In genomic region chr7:82112046-82112445, GRCm38 (mm10) we compare ENCODE assay signal across 29 mouse cellular contexts.
DNase-seq lines count a peak whose midpoint lies in the region; ATAC-seq and TF ChIP-seq lines count a peak whose summit lies in the region.
"Had no signal": no experiment of that assay in that cellular context is flagged by ENCODE, and none has a peak within 500 bp of the region (broad histone marks: within the 10 kb centered on the region; RNA-seq: fewer than 3 reads in every experiment).

No protein-coding gene starts in this region.

- no peak for ATAC-seq in embryonic facial prominence, embryonic 11.5 days (replicated peaks; ENCODE audit: insufficient number of reproducible peaks, low FRiP score, low TSS enrichment, low read depth)
- ATAC-seq: forebrain, embryonic 14.5 days; forebrain, postnatal 0 days; hindbrain, postnatal 0 days; inflammation-experienced regulatory T-cells, adult 6 months; intestine, embryonic 16.5 days; Patski had no signal

- no peak overlapping the region for H3K9ac ChIP-seq in heart, adult 2 months (ENCODE audit: low read depth, low read length)
- H3K9ac ChIP-seq in embryonic facial prominence, embryonic 11.5 days (replicated peaks; ENCODE audit: low read length) = no peak overlapping the region
- H3K9ac ChIP-seq: embryonic facial prominence, embryonic 12.5 days; embryonic facial prominence, embryonic 15.5 days; forebrain, postnatal 0 days; heart, embryonic 13.5 days; hindbrain, embryonic 14.5 days had no signal

- DNase-seq in cerebellum, postnatal 14 days = peak; percentile 26 to 33
- no peak for DNase-seq in cerebellum, adult 11 months
- peak; percentile 62 for DNase-seq in heart, adult 11 months
- DNase-seq in heart, adult 2 months = no peak
- DNase-seq in embryonic facial prominence, embryonic 11.5 days (ENCODE audit: low spot score) = peak; percentile 24
- no peak for DNase-seq in ovary, adult 18-20 months (ENCODE audit: low spot score)
- DNase-seq: adrenal gland, postnatal 10 days; adrenal gland, postnatal 36 days; B cell, adult 2 months; cerebellum, adult 2 months; cerebellum, postnatal 25 days; forebrain, postnatal 0 days; gastrocnemius, adult 2 months; gastrocnemius, postnatal 14 days; heart, adult 18-20 months; heart, postnatal 14 days; heart, postnatal 4 days; kidney, adult 18-20 months had no signal

- H3K4me2 ChIP-seq in embryonic facial prominence, embryonic 11.5 days (ENCODE audit: low read depth, low read length) = no peak overlapping the region
- H3K4me2 ChIP-seq: embryonic facial prominence, embryonic 12.5 days; embryonic facial prominence, embryonic 15.5 days; heart, embryonic 13.5 days; hindbrain, embryonic 14.5 days had no signal

- no peak overlapping the region for H3K4me3 ChIP-seq in heart, adult 2 months
- H3K4me3 ChIP-seq in embryonic facial prominence, embryonic 11.5 days (ENCODE audit: low read depth, low read length) = no peak overlapping the region
- H3K4me3 ChIP-seq: embryonic facial prominence, embryonic 12.5 days; embryonic facial prominence, embryonic 15.5 days; gastrocnemius, adult 2 months; heart, embryonic 10.5 days; heart, embryonic 13.5 days had no signal

- no peaks in the 10 kb centered on the region for H3K27me3 ChIP-seq in heart, adult 2 months (ENCODE audit: control insufficient read depth, insufficient read depth, low read length)
- H3K27me3 ChIP-seq in embryonic facial prominence, embryonic 11.5 days (ENCODE audit: control insufficient read depth, insufficient read depth, low read length) = no peaks in the 10 kb centered on the region
- H3K27me3 ChIP-seq: embryonic facial prominence, embryonic 12.5 days had no signal

- TF ChIP-seq EP300 in heart, adult 2 months (IDR thresholded peaks at IDR 0.05; ENCODE audit: insufficient read depth, low read depth, low read length) = no peak

- no peak for TF ChIP-seq POLR2A in heart, adult 2 months (IDR thresholded peaks at IDR 0.05; ENCODE audit: insufficient read depth, low read depth, low read length)

- intact Hi-C loops in heart, adult 2 months (cut with DNase I) = loop anchor here (10.0 kb wide), 1 partner anchor 317 kb away; no protein-coding TSS in a partner anchor

- no peak for TF ChIP-seq CTCF in heart, adult 2 months (IDR thresholded peaks at IDR 0.05)

- no peaks in the 10 kb centered on the region for H3K9me3 ChIP-seq in embryonic facial prominence, embryonic 11.5 days (replicated peaks; ENCODE audit: control insufficient read depth, low read length)
- H3K9me3 ChIP-seq: embryonic facial prominence, embryonic 12.5 days; embryonic facial prominence, embryonic 15.5 days; G1E; heart, embryonic 10.5 days; heart, embryonic 13.5 days had no signal

- no peaks in the 10 kb centered on the region for H3K36me3 ChIP-seq in heart, adult 2 months (ENCODE audit: control insufficient read depth, insufficient read depth, low read length)
- H3K36me3 ChIP-seq in embryonic facial prominence, embryonic 11.5 days (replicated peaks; ENCODE audit: control insufficient read depth, insufficient read depth, low read depth, low read length) = no peaks in the 10 kb centered on the region
- H3K36me3 ChIP-seq: embryonic facial prominence, embryonic 12.5 days; embryonic facial prominence, embryonic 15.5 days; G1E; heart, embryonic 10.5 days; heart, embryonic 13.5 days had no signal

- H3K79me2 ChIP-seq in heart, adult 2 months (replicated peaks; ENCODE audit: control insufficient read depth, insufficient read depth, low read length) = no peaks in the 10 kb centered on the region

- no peak overlapping the region for H3K27ac ChIP-seq in heart, adult 2 months
- no peak overlapping the region for H3K27ac ChIP-seq in embryonic facial prominence, embryonic 11.5 days (replicated peaks; ENCODE audit: low read depth, low read length)
- H3K27ac ChIP-seq: embryonic facial prominence, embryonic 12.5 days; embryonic facial prominence, embryonic 15.5 days; gastrocnemius, adult 2 months; heart, embryonic 10.5 days; heart, embryonic 13.5 days; hindbrain, embryonic 14.5 days; hindbrain, postnatal 0 days had no signal

- 65% methylated on average over 6 of the region's 6 CpGs for WGBS in heart, adult 2 months
- 49% methylated on average over 6 of the region's 6 CpGs for WGBS in embryonic facial prominence, embryonic 11.5 days

- H3K4me1 ChIP-seq in heart, adult 2 months (ENCODE audit: control insufficient read depth, insufficient read depth, low read length) = no peaks in the 10 kb centered on the region
- H3K4me1 ChIP-seq in embryonic facial prominence, embryonic 11.5 days (ENCODE audit: control insufficient read depth, insufficient read depth, low read length) = no peaks in the 10 kb centered on the region
- H3K4me1 ChIP-seq: heart, embryonic 13.5 days had no signal

Comparison
In these comparisons a context has a peak if more than half of its experiments do, and no peak if none do; other contexts are left out.
1. DNase-seq: peak in cerebellum, postnatal 14 days (2 of 2), heart, adult 11 months (single experiment) and embryonic facial prominence, embryonic 11.5 days (single experiment); none in cerebellum, adult 11 months (single experiment), heart, adult 2 months (0 of 2) and ovary, adult 18-20 months (single experiment).